Mouse (Mus musculus) E14TG2a.4 (cell line): ENCODE measurements around the gene Slc16a1.

Source experiments
- CTCF ChIP-seq: conservative IDR thresholded peaks from 2 replicates; pipeline ENCODE4 v1.5.1; 2014; ENCODE audit warnings: low read length
- NANOG ChIP-seq: IDR thresholded peaks from 2 replicates; pipeline ENCODE4 v1.6.1; 2014; ENCODE audit warnings: borderline replicate concordance, low read length, mixed read lengths
- POU5F1 ChIP-seq: IDR thresholded peaks from 2 replicates; pipeline ENCODE4 v1.6.1; 2014; ENCODE audit warnings: low read length, borderline replicate concordance

DNA sequence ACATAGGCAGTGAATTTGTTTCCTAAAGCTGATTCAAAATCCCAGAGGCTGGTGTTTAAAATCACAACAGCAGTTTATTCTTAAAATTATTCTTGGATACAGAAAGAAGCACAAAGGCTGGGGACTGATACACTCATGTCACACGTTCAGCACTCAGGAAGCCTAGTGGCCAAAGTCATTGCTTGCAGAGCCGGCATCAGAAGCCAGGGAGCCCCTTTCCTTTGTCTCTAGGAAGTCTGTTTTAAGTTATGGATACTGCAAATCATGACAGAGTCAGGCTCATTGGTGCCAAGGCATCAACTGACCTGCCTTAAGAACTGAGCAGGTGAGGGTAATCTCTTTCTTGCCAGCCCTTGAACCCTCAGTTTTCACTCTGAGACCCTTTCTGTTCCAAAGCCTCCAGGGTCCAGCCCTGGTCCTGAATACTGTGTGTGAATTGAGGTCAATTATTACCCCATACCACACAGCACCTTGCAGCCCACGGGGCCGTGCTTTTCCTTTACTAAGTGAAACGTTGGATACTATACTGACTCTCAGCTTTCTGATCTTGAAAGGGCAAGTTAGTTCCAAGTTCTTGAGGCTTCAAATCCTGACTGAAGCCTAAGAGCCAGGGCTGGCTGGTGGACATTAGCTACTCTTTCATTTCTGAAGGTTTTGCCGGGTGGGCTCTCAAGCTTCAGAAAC lies 41.9 kb upstream of the Slc16a1 start:
- TF ChIP-seq CTCF (no peak), NANOG (no peak), POU5F1 (no peak)
